Mouse (Mus musculus) adrenal gland, adult 18-20 months (tissue): ENCODE results near the gene Gm28102. TPM values are rescaled to one million over a fixed set of nuclear protein-coding genes. Genes with fewer than 3 reads are reported as not detected.
"Not testable (repeated sequence)": the region's sequence is repeated elsewhere in the genome, so short reads cannot be mapped to it uniquely, and the experiment has no call there.

Experiments
- DNase-seq, 2 experiments: peaks; one replicate each; pipeline ENCODE4 v3.0.0; 2021 to 2022; ENCODE audit warnings: low spot score in 2 of 2
- long read RNA-seq, 2 experiments: library from polyadenylated mRNA; stranded (forward); transcript quantifications; one replicate each; pipeline ENCODE4 v2.0.0; 2021
- total RNA-seq, 2 experiments: library from RNA; stranded (reverse); gene quantifications; 1 replicate in 1 of 2; 2 replicates in 1 of 2; pipeline ENCODE4 v1.2.3; 2021

Gm28102 gene
- not detected for total RNA-seq
- long read RNA-seq, experiment 1 = 0 reads
- long read RNA-seq, experiment 2 = 0 reads

GRCm38 (mm10) chrY:88053015-88053414, at the start of gene Gm28102:
TSS of gene Gm28102 (plus strand) at chrY:88053315.
- DNase-seq = not testable (repeated sequence)
